Mouse (Mus musculus) hindbrain, embryonic 14.5 days (tissue): ENCODE measurements around the gene Il13ra2. TPM values are rescaled to one million over a fixed set of nuclear protein-coding genes. Genes with fewer than 3 reads are reported as not detected.
"Not testable (repeated sequence)": the region's sequence is repeated elsewhere in the genome, so short reads cannot be mapped to it uniquely, and the experiment has no call there.

Source experiments
- ATAC-seq: fragments of 200-750 bp; cut with Nextera tagmentation; 2 replicates; pipeline ENCODE4 v1.8.0; 2017; ENCODE audit warnings: moderate number of reproducible peaks, mild to moderate bottlenecking, moderate TSS enrichment, moderate library complexity; ENCODE audit not compliant: low FRiP score
- DNase-seq: peaks from one replicate; pipeline ENCODE4 v3.0.0-alpha.2; 2015; ENCODE audit warnings: low spot score
- H3K27ac ChIP-seq: fragments of 300-500 bp; sonication (generic); 2 replicates; pipeline ENCODE4 v1.5.1; 2014; ENCODE audit warnings: mild to moderate bottlenecking, moderate library complexity
- H3K27me3 ChIP-seq: fragments of 300-500 bp; sonication (generic); 2 replicates; pipeline ENCODE4 v1.6.1; 2014; ENCODE audit warnings: mild to moderate bottlenecking, low read length, mixed read lengths; ENCODE audit not compliant: control insufficient read depth, insufficient read depth
- H3K36me3 ChIP-seq: fragments of 300-500 bp; sonication (generic); replicated peaks from 2 replicates; pipeline ENCODE4 v1.6.1; 2014; ENCODE audit not compliant: control insufficient read depth, insufficient read depth
- H3K4me1 ChIP-seq: fragments of 300-500 bp; sonication (generic); replicated peaks from 2 replicates; pipeline ENCODE4 v1.6.1; 2014; ENCODE audit warnings: antibody characterized with exemption, low read length, mixed read lengths; ENCODE audit not compliant: control insufficient read depth, insufficient read depth
- H3K4me2 ChIP-seq: fragments of 300-500 bp; sonication (generic); replicated peaks from 2 replicates; pipeline ENCODE4 v1.6.1; 2014; ENCODE audit warnings: mild to moderate bottlenecking, moderate library complexity
- H3K4me3 ChIP-seq: fragments of 300-500 bp; sonication (generic); replicated peaks from 2 replicates; pipeline ENCODE4 v1.5.1; 2014; ENCODE audit warnings: mild to moderate bottlenecking, low read length
- H3K9ac ChIP-seq: fragments of 300-500 bp; sonication (generic); 2 replicates; pipeline ENCODE4 v1.6.1; 2014
- H3K9me3 ChIP-seq: fragments of 300-500 bp; sonication (generic); 2 replicates; pipeline ENCODE4 v1.6.1; 2016; ENCODE audit warnings: low read length; ENCODE audit not compliant: control insufficient read depth
- WGBS: fragments of 180-500 bp; shearing (Covaris S2); extraction: QIAGEN DNeasy Blood & Tissue Kit; methylation state at CpG from one replicate; pipeline ENCODE4 v1.1.7; 2014; 5-methylcytosine and 5-hydroxymethylcytosine counted together
- polyA plus RNA-seq: library from polyadenylated mRNA; unstranded; fragments of >200 nt; fragmentation: Nextera tagmentation; extraction: Ambion mirVana; gene quantifications from 2 replicates; pipeline ENCODE4 v1.2.1, GENCODE M21; 2014

The Il13ra2 gene
- polyA plus RNA-seq, result 0.12 and 0.39 TPM in 2 replicates

DNA sequence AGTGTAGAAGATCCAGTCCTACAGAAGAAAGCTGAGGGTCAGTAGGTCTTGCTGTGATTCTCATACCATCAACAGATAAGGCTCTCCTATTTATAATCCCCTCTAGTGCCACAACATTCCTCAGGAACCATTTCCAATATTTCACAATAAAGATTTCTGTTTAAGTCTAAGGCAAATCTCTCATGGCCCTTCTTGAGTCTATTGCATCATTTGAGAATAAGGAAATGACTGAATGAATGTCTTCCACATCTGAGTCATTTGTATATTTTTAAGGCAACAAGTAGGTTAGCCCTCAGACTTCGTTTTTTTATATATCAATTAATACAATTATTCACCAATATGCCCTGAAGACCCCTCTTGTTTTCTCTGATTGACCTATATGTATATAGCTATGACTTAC, at the start of gene Il13ra2:
Gene Il13ra2, minus strand, starts transcription at position 64 of the 400 bp plus-strand sequence.
- ATAC-seq, result no peak

DNA sequence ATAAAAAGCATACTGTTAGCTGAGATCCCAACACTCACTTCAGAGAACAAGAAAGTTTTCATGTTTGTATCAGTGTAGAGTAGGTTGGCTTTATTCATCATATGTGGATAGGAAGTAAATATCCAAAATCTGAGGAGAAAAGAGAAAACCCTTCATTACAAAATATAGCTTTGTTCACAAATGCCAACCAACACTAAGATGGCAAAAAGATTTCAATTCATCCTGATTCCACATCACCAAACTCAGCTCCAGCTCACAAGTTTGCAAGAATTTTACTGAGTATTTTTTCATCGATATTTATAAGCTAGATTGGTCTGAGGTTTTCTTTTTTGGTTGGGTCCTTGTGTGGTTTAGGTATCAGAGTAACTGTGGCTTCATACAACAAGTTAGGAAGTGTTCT, 24.6 kb upstream of the Il13ra2 start, which contains the start of gene Vmn1r239-ps:
Gene Vmn1r239-ps, minus strand, starts transcription at position 101 of the 400 bp plus-strand sequence.
- not testable (repeated sequence) for H3K4me3 ChIP-seq, H3K36me3 ChIP-seq

More for the DNA sequence above, at the start of gene Il13ra2:
- no peak for DNase-seq
- H3K4me3 ChIP-seq, result no peak within 1 kb of the TSS
- no peak within 1 kb of the TSS for H3K4me2 ChIP-seq
- H3K36me3 ChIP-seq, result no peaks in the 10 kb centered on the region
- H3K27ac ChIP-seq, result no peak within 1 kb of the TSS
- H3K9me3 ChIP-seq, result no peaks in the 10 kb centered on the region
- H3K27me3 ChIP-seq, result no peaks in the 10 kb centered on the region
- 62% methylated on average over 1 of the region's 1 CpGs for WGBS
- no peaks in the 10 kb centered on the region for H3K4me1 ChIP-seq
- no peak within 1 kb of the TSS for H3K9ac ChIP-seq

DNA sequence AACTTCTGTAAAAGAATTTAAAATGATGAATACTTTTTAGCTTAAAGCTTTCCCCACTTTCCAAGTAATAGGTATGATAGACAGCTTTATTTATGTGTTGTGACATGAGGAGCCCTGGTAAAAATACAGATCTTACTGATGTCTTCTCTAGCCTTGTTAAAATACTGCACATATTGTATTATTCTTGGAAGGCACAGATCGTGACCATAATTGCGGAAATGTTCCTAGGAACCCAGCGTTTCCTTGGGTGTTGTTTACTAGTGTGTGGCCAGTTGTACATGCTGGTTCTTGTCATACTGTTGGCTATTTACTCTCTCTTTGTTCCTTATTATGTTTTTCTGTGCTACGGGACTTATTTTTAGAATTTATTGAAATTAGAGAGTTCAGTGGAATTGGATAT, 14.4 kb upstream of the Il13ra2 start:
- no peak for DNase-seq
- Histone ChIP-seq H3K9ac (no peak overlapping the region), H3K36me3 (no peaks in the 10 kb centered on the region), H3K27me3 (no peaks in the 10 kb centered on the region), H3K27ac (no peak overlapping the region), H3K4me3 (no peak overlapping the region), H3K4me2 (no peak overlapping the region), H3K4me1 (no peaks in the 10 kb centered on the region), H3K9me3 (no peaks in the 10 kb centered on the region)
- ATAC-seq, result no peak
- 89% methylated on average over 4 of the region's 4 CpGs for WGBS

More for the DNA sequence above, 24.6 kb upstream of the Il13ra2 start, which contains the start of gene Vmn1r239-ps:
- WGBS, result 92% methylated on average over 1 of the region's 1 CpGs
- H3K4me1 ChIP-seq, H3K27ac ChIP-seq, H3K9ac ChIP-seq, ATAC-seq, H3K4me2 ChIP-seq, DNase-seq, H3K9me3 ChIP-seq, H3K27me3 ChIP-seq: not testable (repeated sequence)

DNA sequence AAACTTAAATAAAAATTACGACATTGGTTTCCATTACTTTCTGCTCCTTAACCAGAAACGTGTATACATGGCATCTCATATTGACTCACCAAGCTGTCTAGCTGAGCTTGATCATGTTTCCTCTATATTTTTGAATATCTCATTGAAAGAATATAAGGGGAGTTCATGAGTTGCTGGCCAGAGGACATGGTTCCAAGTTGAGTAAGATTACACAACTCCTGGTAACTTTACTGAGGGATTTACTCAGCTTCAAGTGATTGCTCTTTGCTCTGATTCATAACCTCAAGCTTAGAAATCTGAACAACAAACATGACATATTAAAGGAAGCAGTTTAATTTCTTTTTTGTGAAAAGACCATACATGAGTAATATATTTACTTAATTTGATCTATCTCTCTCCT, 6.4 kb upstream of the Il13ra2 start:
- no peak overlapping the region for H3K27ac ChIP-seq
- 88% methylated on average over 2 of the region's 2 CpGs for WGBS
- no peak overlapping the region for H3K4me3 ChIP-seq
- H3K27me3 ChIP-seq, result no peaks in the 10 kb centered on the region
- DNase-seq, result no peak
- no peaks in the 10 kb centered on the region for H3K36me3 ChIP-seq
- H3K9ac ChIP-seq, result no peak overlapping the region
- no peak overlapping the region for H3K4me2 ChIP-seq
- no peaks in the 10 kb centered on the region for H3K9me3 ChIP-seq
- H3K4me1 ChIP-seq, result no peaks in the 10 kb centered on the region
- ATAC-seq, result no peak

DNA sequence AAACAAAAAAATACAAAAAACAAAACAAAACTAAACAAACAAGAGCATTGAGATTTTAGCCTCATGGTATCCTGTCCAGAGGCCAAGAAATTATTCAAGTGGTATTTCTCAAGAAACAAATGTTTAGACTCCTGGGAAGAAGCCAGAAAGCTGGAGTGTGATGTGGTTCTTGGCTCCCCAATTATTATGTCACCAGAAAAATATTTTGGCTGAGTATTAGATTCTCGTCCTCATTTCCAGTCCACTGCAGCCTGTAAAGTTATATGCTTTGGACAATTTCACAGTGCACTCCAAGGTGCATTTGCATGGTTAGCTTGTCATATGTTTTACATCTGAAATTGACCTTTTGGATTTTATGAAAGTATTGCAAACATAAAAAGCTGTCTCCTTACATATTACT, 761 bp upstream of the Il13ra2 start:
- WGBS, result 74% methylated on average over 1 of the region's 1 CpGs
- no peak overlapping the region for H3K9ac ChIP-seq
- no peaks in the 10 kb centered on the region for H3K9me3 ChIP-seq
- H3K27ac ChIP-seq, result no peak overlapping the region
- no peak overlapping the region for H3K4me2 ChIP-seq
- ATAC-seq (no peak), DNase-seq (no peak)
- no peak overlapping the region for H3K4me3 ChIP-seq
- no peaks in the 10 kb centered on the region for H3K4me1 ChIP-seq
- H3K27me3 ChIP-seq, result no peaks in the 10 kb centered on the region
- H3K36me3 ChIP-seq, result no peaks in the 10 kb centered on the region

DNA sequence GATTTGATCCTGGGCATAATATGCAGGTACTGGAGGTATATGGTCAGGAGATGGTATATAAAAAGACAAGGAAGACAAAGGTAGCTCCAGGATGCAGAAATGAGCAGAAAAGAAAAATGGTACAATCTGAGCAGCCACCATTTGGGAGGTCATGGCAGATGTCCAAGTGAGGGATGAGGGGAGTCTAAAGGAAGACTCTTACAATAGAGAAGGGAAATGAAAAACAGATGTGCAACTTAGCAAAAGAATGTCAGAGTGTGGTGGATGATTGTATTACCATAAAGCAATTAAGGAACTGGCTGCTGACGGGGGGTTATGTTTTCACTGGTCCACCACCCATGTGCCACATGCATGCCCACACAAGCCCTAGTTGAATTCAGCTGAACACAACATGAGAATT, 35.5 kb downstream of the Il13ra2 start:
- H3K9me3 ChIP-seq, result no peaks in the 10 kb centered on the region
- DNase-seq (no peak), ATAC-seq (no peak)
- H3K27ac ChIP-seq, result no peak overlapping the region
- no peak overlapping the region for H3K4me2 ChIP-seq
- H3K4me3 ChIP-seq, result no peak overlapping the region
- H3K9ac ChIP-seq, result no peak overlapping the region
- 68% methylated on average over 1 of the region's 1 CpGs for WGBS
- no peaks in the 10 kb centered on the region for H3K27me3 ChIP-seq
- no peaks in the 10 kb centered on the region for H3K36me3 ChIP-seq
- no peaks in the 10 kb centered on the region for H3K4me1 ChIP-seq

DNA sequence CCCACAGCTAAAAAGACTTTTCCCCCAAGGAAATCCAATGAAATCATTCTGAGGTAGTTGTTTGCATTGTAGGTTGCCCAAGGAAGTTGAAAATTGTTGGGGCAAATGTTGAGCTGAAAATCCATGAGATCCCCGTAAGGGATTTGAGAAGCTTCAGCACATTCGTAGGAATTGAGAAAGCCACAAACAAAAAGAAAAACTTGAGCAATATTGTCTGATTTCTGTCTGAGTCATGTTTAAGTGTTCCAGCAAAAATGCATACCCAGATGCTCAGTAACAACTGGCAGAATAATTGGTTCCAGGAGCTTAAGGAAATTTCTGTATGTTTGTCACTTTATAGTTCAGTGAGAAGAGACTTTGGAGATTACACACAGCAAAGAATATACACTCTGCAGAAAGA, 79.8 kb downstream of the Il13ra2 start:
- 91% methylated on average over 2 of the region's 2 CpGs for WGBS
- Histone ChIP-seq H3K4me1 (no peaks in the 10 kb centered on the region), H3K9ac (no peak overlapping the region), H3K4me3 (no peak overlapping the region), H3K36me3 (no peaks in the 10 kb centered on the region), H3K4me2 (no peak overlapping the region), H3K27ac (no peak overlapping the region), H3K27me3 (no peaks in the 10 kb centered on the region), H3K9me3 (no peaks in the 10 kb centered on the region)
- ATAC-seq (no peak), DNase-seq (no peak)

Other genes starting within 250 kb of the Il13ra2 start
- gene Vmn1r239-ps, start 24.5 kb upstream of the Il13ra2 start, polyA plus RNA-seq, result not detected in 2 replicates
- 17.8 and 18.8 TPM in 2 replicates for gene Lrch2, start 124.9 kb upstream of the Il13ra2 start, polyA plus RNA-seq